Mouse (Mus musculus) urinary bladder, adult 18-20 months (tissue): ENCODE data around the gene Xkr8.
"Not testable (repeated sequence)": the region's sequence is repeated elsewhere in the genome, so short reads cannot be mapped to it uniquely, and the experiment has no call there.

Experiments used
- DNase-seq, 2 experiments: peaks; one replicate each; pipeline ENCODE4 v3.0.0; 2022; ENCODE audit warnings: low spot score in 2 of 2, mixed read lengths in 2 of 2

Gene Xkr8

GRCm38 (mm10) chr4:132737154-132737553 is 4.8 kb upstream of the Xkr8 start:
- DNase-seq = not testable (repeated sequence)

GRCm38 (mm10) chr4:132735894-132736293 is 3.5 kb upstream of the Xkr8 start:
- no peak for DNase-seq

GRCm38 (mm10) chr4:132735389-132735788 is 3.0 kb upstream of the Xkr8 start:
- DNase-seq = no peak

- no peak for DNase-seq
Observed at GRCm38 (mm10) chr4:132734766-132735165, 2.4 kb upstream of the Xkr8 start.

GRCm38 (mm10) chr4:132733071-132733770 is 875 bp upstream of the Xkr8 start:
- DNase-seq = no peak

GRCm38 (mm10) chr4:132731616-132732015 is 730 bp downstream of the Xkr8 start:
- DNase-seq = no peak

GRCm38 (mm10) chr4:132728233-132728632 is 4.1 kb downstream of the Xkr8 start:
- DNase-seq = no peak

GRCm38 (mm10) chr4:132718251-132718650 is 14.1 kb downstream of the Xkr8 start:
- no peak for DNase-seq

GRCm38 (mm10) chr4:132713181-132713580 is 19.2 kb downstream of the Xkr8 start:
- no peak for DNase-seq

GRCm38 (mm10) chr4:132706885-132707284 is 25.5 kb downstream of the Xkr8 start:
- no peak for DNase-seq

GRCm38 (mm10) chr4:132702076-132702475 is 30.3 kb downstream of the Xkr8 start:
- no peak for DNase-seq

GRCm38 (mm10) chr4:132693366-132693765 is 39.0 kb downstream of the Xkr8 start:
- no peak for DNase-seq

- DNase-seq = no peak
Observed at GRCm38 (mm10) chr4:132689634-132690033, 42.7 kb downstream of the Xkr8 start.

- peak in 1 of 2 experiments; percentile 12 for DNase-seq
Observed at GRCm38 (mm10) chr4:132676771-132677539, 55.4 kb downstream of the Xkr8 start.
